Mouse (Mus musculus): ENCODE data around the gene Col4a6.

The Col4a6 gene

GRCm38 (mm10) chrX:141236564-141237333 lies 237.1 kb downstream of the Col4a6 start:
- no peak for DNase-seq

GRCm38 (mm10) chrX:141228169-141228568 lies 245.7 kb downstream of the Col4a6 start:
- no peak for DNase-seq

GRCm38 (mm10) chrX:141212802-141213201 lies 261.1 kb downstream of the Col4a6 start:
- no peak for DNase-seq

GRCm38 (mm10) chrX:141198993-141199392 lies 274.9 kb downstream of the Col4a6 start:
- no peak for DNase-seq

GRCm38 (mm10) chrX:141195036-141195435 lies 278.8 kb downstream of the Col4a6 start:
- DNase-seq, result no peak

GRCm38 (mm10) chrX:141175353-141175752 lies 298.5 kb downstream of the Col4a6 start:
- no peak for DNase-seq

- no peak for DNase-seq
Measured at GRCm38 (mm10) chrX:141165067-141165466, 308.8 kb downstream of the Col4a6 start.

- no peak for DNase-seq
Measured at GRCm38 (mm10) chrX:141160371-141160770, 313.5 kb downstream of the Col4a6 start.

GRCm38 (mm10) chrX:141158160-141158559 lies 315.7 kb downstream of the Col4a6 start:
- no peak for DNase-seq

GRCm38 (mm10) chrX:141157626-141158025 lies 316.2 kb downstream of the Col4a6 start:
- DNase-seq, result no peak

GRCm38 (mm10) chrX:141156696-141157095 lies 317.2 kb downstream of the Col4a6 start:
- no peak for DNase-seq

- DNase-seq, result no peak
Measured at GRCm38 (mm10) chrX:141151182-141151581, 322.7 kb downstream of the Col4a6 start.

- DNase-seq, result no peak
Measured at GRCm38 (mm10) chrX:141150290-141150689, 323.6 kb downstream of the Col4a6 start.

GRCm38 (mm10) chrX:141149705-141150104 lies 324.2 kb downstream of the Col4a6 start:
- DNase-seq, result no peak

Data from thymus, adult 18-20 months (tissue).